Mouse (Mus musculus) ovary, adult 18-20 months (tissue): ENCODE results near the gene Rpp30.

Source experiments
- DNase-seq: peaks from one replicate; pipeline ENCODE4 v3.0.0; 2022; ENCODE audit warnings: low spot score, mixed read lengths

Gene Rpp30

GRCm38 (mm10) chr19:36083262-36084225 lies at the start of gene Rpp30:
TSS of gene Rpp30 (plus strand) at chr19:36083716.
- peak; percentile 78 for DNase-seq

- no peak for DNase-seq
These were observed 37.5 kb upstream of the Rpp30 start for GRCm38 (mm10) chr19:36046046-36046445.

GRCm38 (mm10) chr19:36056502-36057221 lies 26.9 kb upstream of the Rpp30 start:
- no peak for DNase-seq

- peak; percentile 1 for DNase-seq
These were observed 26.2 kb upstream of the Rpp30 start, which contains the start of gene Htr7 for GRCm38 (mm10) chr19:36057231-36057811. TSS of gene Htr7 (minus strand) at chr19:36057507.

GRCm38 (mm10) chr19:36062801-36063529 lies 20.6 kb upstream of the Rpp30 start:
- DNase-seq: no peak

GRCm38 (mm10) chr19:36082606-36083261 lies 782 bp upstream of the Rpp30 start:
- DNase-seq: no peak

GRCm38 (mm10) chr19:36090781-36091180 lies 7.3 kb downstream of the Rpp30 start:
- no peak for DNase-seq

GRCm38 (mm10) chr19:36097194-36097593 lies 13.7 kb downstream of the Rpp30 start:
- no peak for DNase-seq

- no peak for DNase-seq
These were observed 14.7 kb downstream of the Rpp30 start for GRCm38 (mm10) chr19:36098265-36098664.

GRCm38 (mm10) chr19:36098916-36099315 lies 15.4 kb downstream of the Rpp30 start:
- DNase-seq: no peak

- no peak for DNase-seq
These were observed 20.4 kb downstream of the Rpp30 start for GRCm38 (mm10) chr19:36103909-36104308.

- no peak for DNase-seq
These were observed 25.9 kb downstream of the Rpp30 start for GRCm38 (mm10) chr19:36109318-36109944.

- DNase-seq: no peak
These were observed 26.9 kb downstream of the Rpp30 start for GRCm38 (mm10) chr19:36110465-36110864.

- no peak for DNase-seq
These were observed 27.8 kb downstream of the Rpp30 start for GRCm38 (mm10) chr19:36111054-36111895.

GRCm38 (mm10) chr19:36112007-36112406 lies 28.5 kb downstream of the Rpp30 start:
- no peak for DNase-seq

- no peak for DNase-seq
These were observed 32.7 kb downstream of the Rpp30 start for GRCm38 (mm10) chr19:36116185-36116584.

GRCm38 (mm10) chr19:36119219-36119618 lies 35.7 kb downstream of the Rpp30 start:
- DNase-seq: no peak

- no peak for DNase-seq
These were observed 36.4 kb downstream of the Rpp30 start, which contains the start of gene Ankrd1 for GRCm38 (mm10) chr19:36119783-36120471. TSS of gene Ankrd1 (minus strand) at chr19:36120099.

GRCm38 (mm10) chr19:36124203-36124602 lies 40.7 kb downstream of the Rpp30 start:
- no peak for DNase-seq
